Mouse (Mus musculus): ENCODE data around the gene Hivep2.

The Hivep2 gene

GRCm38 (mm10) chr10:14058742-14059141 is 92.9 kb downstream of the Hivep2 start:
- in situ Hi-C loops (cut with MboI; ENCODE audit: unreplicated experiment in 2 of 2), result loop anchor here in 1 of 2 experiments (25.0 kb wide), 1 partner anchor 1046 kb away; the partner anchor contains the start of gene Sf3b5

- in situ Hi-C loops (cut with MboI; ENCODE audit: unreplicated experiment in 2 of 2), result loop anchor here in 1 of 2 experiments (25.0 kb wide), 1 partner anchor 1047 kb away; the partner anchor contains the start of gene Sf3b5
Measured at GRCm38 (mm10) chr10:14059581-14059980, 93.7 kb downstream of the Hivep2 start.

- in situ Hi-C loops (cut with MboI; ENCODE audit: unreplicated experiment in 2 of 2), result loop anchor here in 1 of 2 experiments (25.0 kb wide), 1 partner anchor 1048 kb away; the partner anchor contains the start of gene Sf3b5
Measured at GRCm38 (mm10) chr10:14060302-14060701, 94.4 kb downstream of the Hivep2 start.

- in situ Hi-C loops (cut with MboI; ENCODE audit: unreplicated experiment in 2 of 2), result loop anchor here in 1 of 2 experiments (25.0 kb wide), 1 partner anchor 1051 kb away; the partner anchor contains the start of gene Sf3b5
Measured at GRCm38 (mm10) chr10:14063226-14063625, 97.4 kb downstream of the Hivep2 start.

- in situ Hi-C loops (cut with MboI; ENCODE audit: unreplicated experiment in 2 of 2), result loop anchor here in 1 of 2 experiments (25.0 kb wide), 1 partner anchor 1053 kb away; the partner anchor contains the start of gene Sf3b5
Measured at GRCm38 (mm10) chr10:14064759-14065395, 99.0 kb downstream of the Hivep2 start.

GRCm38 (mm10) chr10:14067802-14068201 is 101.9 kb downstream of the Hivep2 start:
- in situ Hi-C loops (cut with MboI; ENCODE audit: unreplicated experiment in 2 of 2), result loop anchor here in 1 of 2 experiments (25.0 kb wide), 1 partner anchor 1056 kb away; the partner anchor contains the start of gene Sf3b5

- in situ Hi-C loops (cut with MboI; ENCODE audit: unreplicated experiment in 2 of 2), result loop anchor here in 1 of 2 experiments (25.0 kb wide), 1 partner anchor 1058 kb away; the partner anchor contains the start of gene Sf3b5
Measured at GRCm38 (mm10) chr10:14070498-14071079, 104.7 kb downstream of the Hivep2 start.

- in situ Hi-C loops (cut with MboI; ENCODE audit: unreplicated experiment in 2 of 2), result loop anchor here in 1 of 2 experiments (25.0 kb wide), 1 partner anchor 1060 kb away; the partner anchor contains the start of gene Sf3b5
Measured at GRCm38 (mm10) chr10:14072504-14072903, 106.6 kb downstream of the Hivep2 start.

GRCm38 (mm10) chr10:14075767-14076166 is 109.9 kb downstream of the Hivep2 start:
- in situ Hi-C loops (cut with MboI; ENCODE audit: unreplicated experiment in 2 of 2), result no loop called here

- in situ Hi-C loops (cut with MboI; ENCODE audit: unreplicated experiment in 2 of 2), result no loop called here
Measured at GRCm38 (mm10) chr10:14076880-14077279, 111.0 kb downstream of the Hivep2 start.

- in situ Hi-C loops (cut with MboI; ENCODE audit: unreplicated experiment in 2 of 2), result loop anchor here in 1 of 2 experiments (10.0 kb wide), 1 partner anchor 114 kb away; no protein-coding TSS in a partner anchor
Measured at GRCm38 (mm10) chr10:14080830-14081229, 115.0 kb downstream of the Hivep2 start.

- in situ Hi-C loops (cut with MboI; ENCODE audit: unreplicated experiment in 2 of 2), result loop anchor here in 1 of 2 experiments (10.0 kb wide), 1 partner anchor 113 kb away; no protein-coding TSS in a partner anchor
Measured at GRCm38 (mm10) chr10:14081824-14082223, 115.9 kb downstream of the Hivep2 start.

- in situ Hi-C loops (cut with MboI; ENCODE audit: unreplicated experiment in 2 of 2), result loop anchor here in 1 of 2 experiments (10.0 kb wide), 1 partner anchor 113 kb away; no protein-coding TSS in a partner anchor
Measured at GRCm38 (mm10) chr10:14082275-14082674, 116.4 kb downstream of the Hivep2 start.

GRCm38 (mm10) chr10:14085241-14085659 is 119.4 kb downstream of the Hivep2 start:
- in situ Hi-C loops (cut with MboI; ENCODE audit: unreplicated experiment in 2 of 2), result loop anchor here (5.0 to 10.0 kb wide), 4 partner anchors 33 to 118 kb away; partner anchors contain the start of gene Hivep2 (in 1 of the 2)

- in situ Hi-C loops (cut with MboI; ENCODE audit: unreplicated experiment in 2 of 2), result loop anchor here (5.0 to 10.0 kb wide), 4 partner anchors 34 to 119 kb away; partner anchors contain the start of gene Hivep2 (in 1 of the 2)
Measured at GRCm38 (mm10) chr10:14085882-14086515, 120.1 kb downstream of the Hivep2 start.

GRCm38 (mm10) chr10:14087316-14087715 is 121.4 kb downstream of the Hivep2 start:
- in situ Hi-C loops (cut with MboI; ENCODE audit: unreplicated experiment in 2 of 2), result loop anchor here (5.0 to 10.0 kb wide), 4 partner anchors 35 to 120 kb away; partner anchors contain the start of gene Hivep2 (in 1 of the 2)

- in situ Hi-C loops (cut with MboI; ENCODE audit: unreplicated experiment in 2 of 2), result loop anchor here (5.0 to 10.0 kb wide), 4 partner anchors 37 to 122 kb away; partner anchors contain the start of gene Hivep2 (in 1 of the 2)
Measured at GRCm38 (mm10) chr10:14089488-14089887, 123.6 kb downstream of the Hivep2 start.

GRCm38 (mm10) chr10:14094033-14094432 is 128.2 kb downstream of the Hivep2 start:
- in situ Hi-C loops (cut with MboI; ENCODE audit: unreplicated experiment in 2 of 2), result no loop called here

- in situ Hi-C loops (cut with MboI; ENCODE audit: unreplicated experiment in 2 of 2), result no loop called here
Measured at GRCm38 (mm10) chr10:14096045-14096444, 130.2 kb downstream of the Hivep2 start.

- in situ Hi-C loops (cut with MboI; ENCODE audit: unreplicated experiment in 2 of 2), result no loop called here
Measured at GRCm38 (mm10) chr10:14099182-14099581, 133.3 kb downstream of the Hivep2 start.

Data from v-Abl transformed pro-B cells (cell line).